Mouse (Mus musculus) kidney, adult 2 months (tissue): Measurements from ENCODE around the gene Proser3.

Experiments
- CTCF ChIP-seq: fragments of 200-500 bp; conservative IDR thresholded peaks from 2 replicates; pipeline ENCODE4 v1.5.1; 2011; ENCODE audit warnings: low read depth, mild to moderate bottlenecking, control low read depth, low read length, moderate library complexity, mixed read lengths; ENCODE audit not compliant: insufficient read depth, insufficient read length
- POLR2A ChIP-seq: fragments of 200-500 bp; IDR thresholded peaks from one replicate; pipeline ENCODE4 v1.6.1; 2011; ENCODE audit warnings: low read depth, low read length, control low read depth

DNA sequence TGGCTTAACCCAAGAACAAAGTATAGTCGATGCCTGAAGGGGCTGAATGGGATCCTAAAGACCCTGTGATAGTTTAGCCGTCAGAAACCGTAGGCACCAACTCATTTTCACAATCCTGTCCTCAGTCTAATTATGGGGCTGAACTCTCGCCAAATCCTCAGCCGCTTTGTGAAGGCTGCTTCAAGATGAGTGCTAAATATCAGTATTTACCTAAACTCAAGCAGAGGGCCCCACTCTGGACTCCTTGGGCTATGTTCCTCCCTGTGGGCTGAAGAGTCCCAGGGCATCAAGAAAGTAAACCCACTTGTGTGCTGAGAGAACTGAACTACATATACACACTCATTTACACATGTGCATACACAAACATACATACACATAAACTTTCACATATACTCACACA is 44.7 kb upstream of the Proser3 start:
- no peak for TF ChIP-seq POLR2A
- no peak for TF ChIP-seq CTCF
